In the genomic region with DNA sequence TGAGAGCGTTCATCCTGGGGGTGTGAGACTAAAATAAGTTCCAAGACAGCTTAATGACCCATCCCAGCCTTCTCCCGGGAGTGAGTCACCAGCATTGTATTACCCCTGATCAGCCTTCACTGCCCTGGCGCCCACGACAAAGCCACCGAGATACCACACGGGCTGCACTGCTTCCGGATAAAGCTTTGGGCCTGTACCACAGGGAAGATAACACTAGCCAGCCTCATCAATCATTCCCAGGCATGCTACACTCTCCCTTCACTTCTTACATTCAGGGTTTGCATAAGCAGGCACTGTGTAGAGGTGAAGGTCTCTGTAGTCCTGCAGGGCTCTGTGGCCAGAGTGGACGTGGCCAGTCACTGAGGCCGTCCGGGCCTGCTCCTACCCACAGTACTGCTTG, we compare ENCODE assay signal across 11 mouse cellular contexts. TPM values are rescaled to one million over a fixed set of nuclear protein-coding genes. Genes with fewer than 3 reads are reported as not detected.
DNase-seq lines count a peak whose midpoint lies in the region; ATAC-seq and TF ChIP-seq lines count a peak whose summit lies in the region.
"Had no signal": no experiment of that assay in that cellular context is flagged by ENCODE, and none has a peak within 500 bp of the region (broad histone marks: within the 10 kb centered on the region; RNA-seq: fewer than 3 reads in every experiment).

No protein-coding gene starts in this region.

- DNase-seq in heart, adult 11 months = no peak
- DNase-seq in 3T3-L1 (ENCODE audit: low read depth, low spot score) = peak; percentile 63
- peak; percentile 39 for DNase-seq in adrenal gland, postnatal 25 days
- DNase-seq in liver, embryonic 14.5 days (ENCODE audit: low read depth in 3 of 3, low spot score in 3 of 3) = no peak
- no peak for DNase-seq in layer of hippocampus, adult 18-20 months (ENCODE audit: low spot score in 2 of 2)
- no peak for DNase-seq in thymus, postnatal 4 days
- DNase-seq: cerebellum, postnatal 36 days; gastrocnemius, postnatal 36 days; kidney, postnatal 4 days had no signal

- H3K4me2 ChIP-seq in heart, embryonic 11.5 days = no peak overlapping the region; the same call in 1 of the 2 replicates
- H3K4me2 ChIP-seq in liver, embryonic 14.5 days (ENCODE audit: low read depth) = no peak overlapping the region

- TF ChIP-seq CTCF in liver, embryonic 14.5 days (IDR thresholded peaks at IDR 0.05; ENCODE audit: low read depth) = no peak

- ATAC-seq in heart, embryonic 11.5 days (replicated peaks; ENCODE audit: insufficient number of reproducible peaks, low FRiP score, low TSS enrichment) = 0 out of 2 replicates have a peak, but pooled peaks have one; percentile 31
- ATAC-seq in liver, embryonic 14.5 days (ENCODE audit: insufficient read depth) = peak; percentile 18; the same call in 1 of the 2 replicates
- ATAC-seq in monocyte, adult 5-6 weeks (replicated peaks; ENCODE audit: insufficient number of reproducible peaks, low FRiP score, low TSS enrichment, poor library complexity, severe bottlenecking) = no peak

- H3K9me3 ChIP-seq in heart, embryonic 11.5 days (replicated peaks; ENCODE audit: control insufficient read depth, low read length) = no peaks in the 10 kb centered on the region
- H3K9me3 ChIP-seq in liver, embryonic 14.5 days (ENCODE audit: control insufficient read depth, low read length) = no peaks in the 10 kb centered on the region

- no peak overlapping the region for H3K9ac ChIP-seq in heart, embryonic 11.5 days (ENCODE audit: low read depth, low read length)
- H3K9ac ChIP-seq in liver, embryonic 14.5 days (replicated peaks) = no peak overlapping the region

- TF ChIP-seq EP300 in liver, embryonic 14.5 days (IDR thresholded peaks at IDR 0.05; ENCODE audit: low read depth) = no peak

- WGBS in heart, embryonic 11.5 days (ENCODE audit: insufficient replicate concordance) = 16% methylated on average over 10 of the region's 10 CpGs
- WGBS in liver, embryonic 14.5 days (ENCODE audit: insufficient replicate concordance) = 20% methylated on average over 10 of the region's 10 CpGs

- no peak overlapping the region for H3K4me3 ChIP-seq in heart, embryonic 11.5 days (ENCODE audit: low read depth, low read length)
- H3K4me3 ChIP-seq in liver, embryonic 14.5 days (ENCODE audit: insufficient read depth in 1 of 2, low read depth in 2 of 2, low read length in 2 of 2) = no peak overlapping the region

- peaks cover 9% of the 10 kb centered on the region for H3K4me1 ChIP-seq in heart, embryonic 11.5 days (ENCODE audit: control insufficient read depth, insufficient read depth, low read length)
- peaks cover 0 to 11% of the 10 kb centered on the region in 2 experiments; a peak in 2 of 4 replicates for H3K4me1 ChIP-seq in liver, embryonic 14.5 days (replicated peaks; ENCODE audit: control insufficient read depth in 2 of 2, insufficient read depth in 2 of 2, low read length in 1 of 2)

- H3K27ac ChIP-seq in heart, embryonic 11.5 days (ENCODE audit: low read depth, low read length) = 0 out of 2 replicates have a peak overlapping the region, but pooled peaks have one; percentile 57
- H3K27ac ChIP-seq in liver, embryonic 14.5 days = no peak overlapping the region

- H3K36me3 ChIP-seq in heart, embryonic 11.5 days (ENCODE audit: control insufficient read depth, insufficient read depth, low read length) = no peaks in the 10 kb centered on the region
- no peaks in the 10 kb centered on the region for H3K36me3 ChIP-seq in liver, embryonic 14.5 days (replicated peaks; ENCODE audit: control insufficient read depth, insufficient read depth, low read depth)

- H3K27me3 ChIP-seq in heart, embryonic 11.5 days (ENCODE audit: control insufficient read depth, insufficient read depth, low read length) = no peaks in the 10 kb centered on the region
- no peaks in the 10 kb centered on the region for H3K27me3 ChIP-seq in liver, embryonic 14.5 days (ENCODE audit: control insufficient read depth, insufficient read depth, low read length)

RNA-seq across cellular contexts. Expression of a gene that starts 21.7 kb away (rescaled TPM):
- 27.3 and 29.7 TPM in 2 replicates for polyA plus RNA-seq in heart, embryonic 11.5 days (2014; fragmentation: Nextera tagmentation; extraction: Ambion mirVana)
- total RNA-seq in adrenal gland, postnatal 25 days (2021) = 245 and 267 TPM in 2 replicates
- polyA plus RNA-seq in liver, embryonic 14.5 days (2012; rRNA removed) = 7.5 and 7.8 TPM in 2 replicates
- 8.3 and 9.1 TPM in 2 replicates for polyA plus RNA-seq in liver, embryonic 14.5 days (2014; fragmentation: Nextera tagmentation; extraction: Ambion mirVana)
- 13.1 to 21.2 TPM (median 16.5 TPM) in 3 replicates for total RNA-seq in monocyte, adult 5-6 weeks (2017)
- 10 to 100 TPM; 46.3 to 48.6 TPM for total RNA-seq in layer of hippocampus, adult 18-20 months (2021)

RNA-seq across cellular contexts. Expression of a gene that starts 56.2 kb away (rescaled TPM):
- 1.1 and 1.8 TPM in 2 replicates for polyA plus RNA-seq in heart, embryonic 11.5 days (2014; fragmentation: Nextera tagmentation; extraction: Ambion mirVana)
- total RNA-seq in adrenal gland, postnatal 25 days (2021) = 0.39 TPM in 1 of 2 replicates, not detected in the other
- 0.12 and 0.23 TPM in 2 replicates for polyA plus RNA-seq in liver, embryonic 14.5 days (2012; rRNA removed)
- 0.05 and 0.17 TPM in 2 replicates for polyA plus RNA-seq in liver, embryonic 14.5 days (2014; fragmentation: Nextera tagmentation; extraction: Ambion mirVana)
- not detected in 3 replicates for total RNA-seq in monocyte, adult 5-6 weeks (2017)
- under 1 TPM; 0.68 to 0.77 TPM for total RNA-seq in layer of hippocampus, adult 18-20 months (2021)

Comparison
In these comparisons a context has a peak if more than half of its experiments do, and no peak if none do; other contexts are left out.
1. DNase-seq: peak in 3T3-L1 (single experiment) and adrenal gland, postnatal 25 days (single experiment); none in heart, adult 11 months (single experiment), liver, embryonic 14.5 days (0 of 3), layer of hippocampus, adult 18-20 months (0 of 2) and thymus, postnatal 4 days (single experiment).